Mouse (Mus musculus) 3T3-L1 (cell line): ENCODE measurements at regions not wholly inside any gene's neighbourhood (a gene's known extent, or its start where the extent isn't known, plus 50 kb on each side); places are given as distances from the start of the nearest gene placed in this dataset.

ENCODE experiments used
- DNase-seq: peaks from one replicate; pipeline ENCODE4 v3.0.0-alpha.2; 2015; ENCODE audit warnings: low read depth, low spot score

GRCm38 (mm10) chr3:105130228-105130627 is 63.6 kb downstream of the 4930564D02Rik start:
- DNase-seq: no peak

GRCm38 (mm10) chr3:105131053-105131452 is 64.4 kb downstream of the 4930564D02Rik start:
- no peak for DNase-seq

GRCm38 (mm10) chr3:105133011-105133410 is 66.4 kb downstream of the 4930564D02Rik start:
- DNase-seq: peak; percentile 30

GRCm38 (mm10) chr3:105141170-105141971 is 74.7 kb downstream of the 4930564D02Rik start:
- no peak for DNase-seq

GRCm38 (mm10) chr3:105142631-105143030 is 76.0 kb downstream of the 4930564D02Rik start:
- DNase-seq: no peak

GRCm38 (mm10) chr3:105151475-105152157 is 85.0 kb downstream of the 4930564D02Rik start:
- DNase-seq: peak; percentile 25

GRCm38 (mm10) chr3:105152158-105152541 is 85.5 kb downstream of the 4930564D02Rik start:
- no peak for DNase-seq

GRCm38 (mm10) chr3:105158376-105158775 is 91.7 kb downstream of the 4930564D02Rik start:
- DNase-seq: no peak

GRCm38 (mm10) chr3:105165355-105165754 is 98.7 kb downstream of the 4930564D02Rik start:
- DNase-seq: peak; percentile 78

GRCm38 (mm10) chr3:105169117-105169516 is 102.5 kb downstream of the 4930564D02Rik start:
- no peak for DNase-seq

- no peak for DNase-seq
Measured at GRCm38 (mm10) chr3:105171527-105171926, 104.9 kb downstream of the 4930564D02Rik start.

GRCm38 (mm10) chr3:105172054-105172453 is 105.4 kb downstream of the 4930564D02Rik start:
- no peak for DNase-seq

- DNase-seq: no peak
Measured at GRCm38 (mm10) chr3:105191303-105191702, 124.7 kb downstream of the 4930564D02Rik start.

GRCm38 (mm10) chr3:105191830-105192229 is 125.2 kb downstream of the 4930564D02Rik start:
- DNase-seq: no peak

GRCm38 (mm10) chr3:105200735-105201134 is 134.1 kb downstream of the 4930564D02Rik start:
- no peak for DNase-seq

- DNase-seq: peak; percentile 75
Measured at GRCm38 (mm10) chr3:105209164-105209563, 142.5 kb downstream of the 4930564D02Rik start.

- peak; percentile 68 for DNase-seq
Measured at GRCm38 (mm10) chr3:105211023-105211422, 144.4 kb downstream of the 4930564D02Rik start.

- no peak for DNase-seq
Measured at GRCm38 (mm10) chr3:105211726-105212125, 145.1 kb downstream of the 4930564D02Rik start.

- DNase-seq: no peak
Measured at GRCm38 (mm10) chr3:105214867-105215266, 148.2 kb downstream of the 4930564D02Rik start.

- DNase-seq: no peak
Measured at GRCm38 (mm10) chr3:105215729-105216128, 149.1 kb downstream of the 4930564D02Rik start.

GRCm38 (mm10) chr3:105219630-105220029 is 153.0 kb downstream of the 4930564D02Rik start:
- DNase-seq: no peak

GRCm38 (mm10) chr3:105220641-105221040 is 154.0 kb downstream of the 4930564D02Rik start:
- peak; percentile 80 for DNase-seq

GRCm38 (mm10) chr3:105222925-105223324 is 156.3 kb downstream of the 4930564D02Rik start:
- DNase-seq: peak; percentile 84
